Mouse (Mus musculus): Measurements from ENCODE around the gene Endou.

GRCm38 (mm10) chr15:97745331-97745730 lies 14.2 kb upstream of the Endou start:
- TF ChIP-seq CTCF (conservative IDR thresholded peaks at IDR 0.05; ENCODE audit: insufficient read depth, insufficient read length, low read depth, low read length) (no peak), POLR2A (IDR thresholded peaks at IDR 0.05; ENCODE audit: low read depth, low read length) (no peak)

Measured in kidney, adult 2 months (tissue).